Mouse (Mus musculus): ENCODE results near the gene Uxs1. TPM values are rescaled to one million over a fixed set of nuclear protein-coding genes. Genes with fewer than 3 reads are reported as not detected.
A peak's percentile ranks its signal among the peaks of the same experiment; 100 is the strongest.

Gene Uxs1
- total RNA-seq, 4 experiments from 2014 or later = 8.0 to 11.8 (median 10.1) TPM

GRCm38 (mm10) chr1:43803906-43804474, 23.6 kb downstream of the Uxs1 start:
- DNase-seq (ENCODE audit: low spot score) = no peak

GRCm38 (mm10) chr1:43798048-43798447, 29.6 kb downstream of the Uxs1 start:
- no peak for DNase-seq (ENCODE audit: low spot score)

DNA sequence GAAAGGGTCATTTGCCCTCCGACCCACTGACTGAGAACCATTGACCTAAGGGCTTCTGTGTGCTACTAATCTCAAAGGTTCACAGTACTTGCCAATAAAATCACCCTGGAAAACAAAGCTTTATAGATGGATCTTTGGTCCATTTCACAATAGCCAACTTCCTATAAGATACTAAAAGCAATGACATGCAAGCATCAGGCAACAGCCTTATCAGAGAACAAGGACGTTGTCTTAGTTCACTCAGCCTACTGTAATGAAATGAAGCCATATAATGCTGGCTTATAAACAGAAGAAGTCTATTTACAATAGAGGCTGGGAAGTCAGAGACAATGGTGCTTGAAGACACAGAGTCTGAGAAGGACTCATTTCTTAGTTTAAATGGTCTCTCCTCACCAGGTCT, 37.8 kb downstream of the Uxs1 start:
- DNase-seq (ENCODE audit: low spot score) = no peak

- no peak for DNase-seq (ENCODE audit: low spot score)
These were observed 40.9 kb downstream of the Uxs1 start for GRCm38 (mm10) chr1:43786711-43787110.

DNA sequence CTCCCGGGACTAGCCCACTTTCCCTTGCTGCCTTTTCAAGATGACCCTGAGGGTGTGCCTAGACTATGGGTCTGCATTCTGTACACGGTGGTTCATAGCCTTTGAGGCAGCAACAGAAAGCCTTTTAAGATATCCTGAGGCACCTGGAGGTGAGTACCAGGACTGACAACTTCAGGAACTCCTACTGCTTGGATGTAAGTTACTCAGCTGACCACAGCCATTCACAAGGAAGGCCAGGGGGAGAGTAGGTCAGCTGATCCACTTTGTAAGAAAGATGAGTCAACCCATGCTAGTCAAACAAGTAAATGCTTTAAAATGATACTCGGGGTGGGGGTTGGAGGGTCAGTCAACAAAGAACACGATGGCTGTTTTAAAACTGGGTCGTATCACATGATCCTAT, 42.3 kb downstream of the Uxs1 start:
- DNase-seq (ENCODE audit: low spot score) = no peak

- no peak for DNase-seq (ENCODE audit: low spot score)
These were observed 44.4 kb downstream of the Uxs1 start for GRCm38 (mm10) chr1:43783186-43783585.

- no peak for DNase-seq (ENCODE audit: low spot score)
These were observed 44.9 kb downstream of the Uxs1 start for GRCm38 (mm10) chr1:43782680-43783079.

GRCm38 (mm10) chr1:43781672-43782071, 45.9 kb downstream of the Uxs1 start:
- DNase-seq (ENCODE audit: low spot score) = no peak

GRCm38 (mm10) chr1:43781195-43781594, 46.4 kb downstream of the Uxs1 start:
- DNase-seq (ENCODE audit: low spot score) = no peak

DNA sequence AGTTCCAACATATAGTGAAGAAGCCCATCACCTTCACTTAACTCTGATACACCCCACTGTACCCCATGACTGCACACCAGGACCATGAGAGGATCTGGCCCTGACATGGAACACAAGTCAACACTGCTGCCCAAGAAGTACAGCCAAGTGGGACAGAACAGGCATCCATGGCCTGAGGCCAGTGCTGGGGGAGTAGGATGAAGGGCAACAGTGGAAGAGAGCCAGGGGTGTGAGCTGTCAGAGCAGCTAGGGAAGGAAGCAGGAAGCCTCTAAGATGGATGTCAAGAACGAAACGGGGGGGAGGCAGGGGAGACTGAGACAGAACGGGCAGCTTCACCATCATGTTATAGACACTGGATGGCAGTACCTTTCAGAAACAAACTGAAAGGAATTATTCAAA, 51.5 kb downstream of the Uxs1 start:
- DNase-seq (ENCODE audit: low spot score) = no peak

GRCm38 (mm10) chr1:43774126-43774525, 53.5 kb downstream of the Uxs1 start:
- no peak for DNase-seq (ENCODE audit: low spot score)

DNA sequence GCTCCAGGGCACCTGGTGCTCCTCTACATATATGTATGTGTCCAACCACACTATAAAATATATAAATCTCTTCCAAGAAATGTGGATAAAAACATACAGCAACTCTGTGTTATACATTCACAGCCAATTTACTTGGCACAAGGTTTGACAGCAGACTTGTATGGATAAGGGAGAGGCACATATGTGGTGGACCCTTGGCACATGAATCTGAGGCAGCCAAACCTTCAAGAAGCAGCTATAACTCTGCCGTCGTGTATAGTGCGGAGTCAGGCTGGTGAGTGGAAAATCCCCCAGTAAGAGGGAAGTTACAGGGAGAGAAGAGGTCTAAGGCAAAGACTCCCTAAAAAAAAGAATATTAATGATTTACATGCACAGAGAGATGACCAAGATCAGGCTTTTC, 54.9 kb downstream of the Uxs1 start:
- DNase-seq (ENCODE audit: low spot score) = no peak

- DNase-seq (ENCODE audit: low spot score) = no peak
These were observed 57.6 kb downstream of the Uxs1 start for GRCm38 (mm10) chr1:43770032-43770431.

DNA sequence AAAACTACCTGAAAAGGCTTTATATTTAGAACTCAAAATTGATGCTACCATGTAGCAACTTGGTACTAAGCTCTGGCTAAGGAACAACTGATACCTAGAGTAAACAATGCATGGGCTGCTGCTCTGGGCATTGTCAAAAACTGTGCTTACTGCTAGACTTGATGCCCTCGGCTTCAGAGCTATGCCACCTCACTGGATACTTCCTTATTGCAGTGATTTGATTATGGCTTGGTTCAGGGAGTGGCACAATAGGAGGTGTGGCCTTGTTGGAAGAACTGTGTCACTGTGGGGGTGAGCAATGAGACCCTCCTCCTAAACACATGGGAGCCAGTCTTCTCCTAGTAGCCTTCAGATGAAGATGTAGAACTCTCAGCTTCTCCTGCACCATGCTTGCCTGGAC, 58.3 kb downstream of the Uxs1 start:
- DNase-seq (ENCODE audit: low spot score) = no peak

GRCm38 (mm10) chr1:43768385-43768990, 59.1 kb downstream of the Uxs1 start:
- no peak for DNase-seq (ENCODE audit: low spot score)

DNA sequence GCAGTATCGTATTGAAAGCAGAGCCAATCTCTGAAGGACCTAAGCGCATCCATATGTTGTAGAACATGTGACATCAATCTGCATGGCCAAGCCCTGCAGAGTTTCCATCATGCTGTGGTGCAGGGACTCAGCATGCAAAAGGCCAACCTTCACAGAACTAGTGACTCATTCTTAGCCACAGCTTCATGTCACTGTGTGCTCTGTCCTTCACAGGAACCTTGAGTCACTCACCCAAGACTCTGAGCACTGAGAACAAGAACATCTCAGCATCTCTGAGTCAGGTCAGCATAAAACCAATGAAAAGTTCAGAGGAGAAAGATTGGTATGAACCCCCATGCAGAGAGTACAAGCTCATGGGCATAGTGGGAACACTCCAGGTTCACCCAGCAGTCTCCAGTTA, 61.3 kb downstream of the Uxs1 start:
- DNase-seq (ENCODE audit: low spot score) = no peak

GRCm38 (mm10) chr1:43764481-43764880, 63.1 kb downstream of the Uxs1 start:
- no peak for DNase-seq (ENCODE audit: low spot score)

GRCm38 (mm10) chr1:43760085-43760484, 67.5 kb downstream of the Uxs1 start:
- DNase-seq (ENCODE audit: low spot score) = no peak

GRCm38 (mm10) chr1:43754448-43755312, 72.9 kb downstream of the Uxs1 start:
- peak; percentile 10 for DNase-seq (ENCODE audit: low spot score)

DNA sequence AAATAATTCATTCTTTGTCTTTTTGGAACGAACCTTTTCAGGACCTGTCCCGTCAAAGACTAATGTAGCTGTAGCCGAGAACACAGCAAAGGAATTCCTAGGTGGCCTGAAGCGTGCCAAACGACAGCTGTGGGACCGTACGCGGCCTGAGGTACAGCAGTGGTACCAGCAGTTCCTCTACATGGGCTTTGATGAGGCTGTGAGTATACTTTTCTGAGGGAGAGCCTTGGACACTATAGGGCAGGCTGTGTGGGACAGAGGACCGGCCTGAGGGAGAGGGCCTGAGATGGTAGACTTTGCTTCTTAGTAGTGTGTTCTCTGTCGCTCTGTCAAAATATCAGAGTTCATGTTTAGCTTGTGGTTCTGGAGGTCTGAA, 89.1 kb downstream of the Uxs1 start:
- no peak for DNase-seq (ENCODE audit: low spot score)

- peak; percentile 43 for DNase-seq (ENCODE audit: low spot score)
These were observed 89.6 kb downstream of the Uxs1 start for GRCm38 (mm10) chr1:43737812-43738518.

GRCm38 (mm10) chr1:43732657-43733056, 94.9 kb downstream of the Uxs1 start:
- no peak for DNase-seq (ENCODE audit: low spot score)
